Comparison of ENCODE assay signal across 8 mouse cellular contexts in genomic region chr6:112564119-112564518, GRCm38 (mm10).
DNase-seq lines count a peak whose midpoint lies in the region; ATAC-seq and TF ChIP-seq lines count a peak whose summit lies in the region.
"Not testable (repeated sequence)": the region's sequence is repeated elsewhere in the genome, so short reads cannot be mapped to it uniquely, and the experiment has no call there.

No protein-coding gene starts in this region.

- H3K36me3 ChIP-seq in hindbrain, postnatal 0 days (ENCODE audit: insufficient read depth, low read length); lung, embryonic 14.5 days (ENCODE audit: insufficient read depth): not testable (repeated sequence)

- not testable (repeated sequence) for ATAC-seq in hindbrain, postnatal 0 days; lung, embryonic 14.5 days (ENCODE audit: insufficient read depth)

- peak; percentile 32 for DNase-seq in adrenal gland, postnatal 10 days
- peak; percentile 12 for DNase-seq in brain, embryonic 14.5 days (ENCODE audit: low read depth)
- peak; percentile 66 to 77 for DNase-seq in cerebellum, adult 18-20 months
- peak; percentile 80 for DNase-seq in cerebellum, adult 9-11 months
- DNase-seq in cerebellum, postnatal 36 days: peak; percentile 72 to 76
- DNase-seq in gastrocnemius, postnatal 10 days: peak; percentile 33
- peak; percentile 31 for DNase-seq in hindbrain, postnatal 0 days (ENCODE audit: low spot score)
- peak; percentile 12 for DNase-seq in lung, embryonic 14.5 days

- H3K4me2 ChIP-seq in hindbrain, postnatal 0 days (ENCODE audit: low read depth, low read length); lung, embryonic 14.5 days: not testable (repeated sequence)

- not testable (repeated sequence) for H3K27ac ChIP-seq in hindbrain, postnatal 0 days; lung, embryonic 14.5 days (ENCODE audit: low read depth)

- H3K9ac ChIP-seq in hindbrain, postnatal 0 days (replicated peaks; ENCODE audit: low read length); lung, embryonic 14.5 days: not testable (repeated sequence)

- not testable (repeated sequence) for H3K9me3 ChIP-seq in hindbrain, postnatal 0 days (ENCODE audit: low read length); lung, embryonic 14.5 days (ENCODE audit: low read depth, low read length)

- 63% methylated on average over 5 of the region's 5 CpGs for WGBS in hindbrain, postnatal 0 days
- WGBS in lung, embryonic 14.5 days: 71% methylated on average over 5 of the region's 5 CpGs

- H3K4me1 ChIP-seq in hindbrain, postnatal 0 days (ENCODE audit: insufficient read depth, low read length); lung, embryonic 14.5 days (ENCODE audit: insufficient read depth): not testable (repeated sequence)

- not testable (repeated sequence) for H3K27me3 ChIP-seq in hindbrain, postnatal 0 days (ENCODE audit: insufficient read depth, low read length); lung, embryonic 14.5 days (ENCODE audit: insufficient read depth, low read length)

- not testable (repeated sequence) for TF ChIP-seq POLR2A in brain, embryonic 14.5 days (IDR thresholded peaks at IDR 0.05; ENCODE audit: borderline replicate concordance, extremely low read depth, insufficient read depth, insufficient read length, poor library complexity, severe bottlenecking)

- not testable (repeated sequence) for H3K4me3 ChIP-seq in hindbrain, postnatal 0 days (ENCODE audit: low read length); lung, embryonic 14.5 days (ENCODE audit: low read depth, low read length)

- not testable (repeated sequence) for TF ChIP-seq CTCF in brain, embryonic 14.5 days (IDR thresholded peaks at IDR 0.05; ENCODE audit: borderline replicate concordance, extremely low read depth, insufficient read depth, insufficient read length); hindbrain, postnatal 0 days (IDR thresholded peaks at IDR 0.05; ENCODE audit: low read depth); lung, embryonic 14.5 days (IDR thresholded peaks at IDR 0.05; ENCODE audit: low read depth)

Comparison
In these comparisons a context has a peak if more than half of its experiments do, and no peak if none do; other contexts are left out.
1. DNase-seq: peak in every context shown above with its lines; median percentile 80 in cerebellum, adult 9-11 months; 74 in cerebellum, postnatal 36 days; 72 in cerebellum, adult 18-20 months; 33 in gastrocnemius, postnatal 10 days; 32 in adrenal gland, postnatal 10 days; 31 in hindbrain, postnatal 0 days; 12 in brain, embryonic 14.5 days; 12 in lung, embryonic 14.5 days.